10 mouse cellular contexts compared by ENCODE assay signal in genomic region chr10:20382807-20383419, GRCm38 (mm10). TPM values are rescaled to one million over a fixed set of nuclear protein-coding genes. Genes with fewer than 3 reads are reported as not detected.
DNase-seq lines count a peak whose midpoint lies in the region; ATAC-seq and TF ChIP-seq lines count a peak whose summit lies in the region.
"Had no signal": no experiment of that assay in that cellular context is flagged by ENCODE, and none has a peak within 500 bp of the region (broad histone marks: within the 10 kb centered on the region; RNA-seq: fewer than 3 reads in every experiment).

No protein-coding gene starts in this region.

- H3K36me3 ChIP-seq in lung, embryonic 14.5 days (ENCODE audit: insufficient read depth): no peaks in the 10 kb centered on the region
- H3K36me3 ChIP-seq in embryonic facial prominence, embryonic 11.5 days (replicated peaks; ENCODE audit: control insufficient read depth, insufficient read depth, low read depth, low read length): no peaks in the 10 kb centered on the region
- H3K36me3 ChIP-seq in hindbrain, embryonic 14.5 days (replicated peaks; ENCODE audit: control insufficient read depth, insufficient read depth): no peaks in the 10 kb centered on the region
- H3K36me3 ChIP-seq in neural tube, embryonic 14.5 days (ENCODE audit: control insufficient read depth, insufficient read depth, low read length): no peaks in the 10 kb centered on the region
- no peaks in the 10 kb centered on the region for H3K36me3 ChIP-seq in liver, postnatal 0 days (replicated peaks; ENCODE audit: insufficient read depth, low read length)
- H3K36me3 ChIP-seq: liver, embryonic 13.5 days had no signal

- no peaks in the 10 kb centered on the region for H3K27me3 ChIP-seq in lung, embryonic 14.5 days (ENCODE audit: insufficient read depth, low read length)
- H3K27me3 ChIP-seq in embryonic facial prominence, embryonic 11.5 days (ENCODE audit: control insufficient read depth, insufficient read depth, low read length): no peaks in the 10 kb centered on the region
- no peaks in the 10 kb centered on the region for H3K27me3 ChIP-seq in hindbrain, embryonic 14.5 days (ENCODE audit: control insufficient read depth, insufficient read depth, low read length)
- H3K27me3 ChIP-seq in neural tube, embryonic 14.5 days (ENCODE audit: control insufficient read depth, insufficient read depth, low read length): no peaks in the 10 kb centered on the region
- no peaks in the 10 kb centered on the region for H3K27me3 ChIP-seq in liver, postnatal 0 days (ENCODE audit: insufficient read depth, low read length)
- H3K27me3 ChIP-seq: liver, embryonic 13.5 days had no signal

- no peaks in the 10 kb centered on the region; the same call in 1 of the 2 replicates for H3K4me1 ChIP-seq in lung, embryonic 14.5 days (ENCODE audit: insufficient read depth)
- H3K4me1 ChIP-seq in embryonic facial prominence, embryonic 11.5 days (ENCODE audit: control insufficient read depth, insufficient read depth, low read length): no peaks in the 10 kb centered on the region
- peaks cover 9% of the 10 kb centered on the region for H3K4me1 ChIP-seq in hindbrain, embryonic 14.5 days (replicated peaks; ENCODE audit: control insufficient read depth, insufficient read depth, low read length)
- no peaks in the 10 kb centered on the region for H3K4me1 ChIP-seq in neural tube, embryonic 14.5 days (ENCODE audit: control insufficient read depth, insufficient read depth, low read length)
- no peaks in the 10 kb centered on the region for H3K4me1 ChIP-seq in liver, postnatal 0 days (ENCODE audit: insufficient read depth)
- H3K4me1 ChIP-seq: liver, embryonic 13.5 days had no signal

- H3K4me2 ChIP-seq in lung, embryonic 14.5 days: no peak overlapping the region
- H3K4me2 ChIP-seq in embryonic facial prominence, embryonic 11.5 days (ENCODE audit: low read depth, low read length): no peak overlapping the region
- no peak overlapping the region for H3K4me2 ChIP-seq in hindbrain, embryonic 14.5 days (replicated peaks)
- H3K4me2 ChIP-seq in neural tube, embryonic 14.5 days (ENCODE audit: low read depth, low read length): no peak overlapping the region
- no peak overlapping the region for H3K4me2 ChIP-seq in liver, postnatal 0 days (ENCODE audit: low read depth, low read length)
- H3K4me2 ChIP-seq: heart, embryonic 11.5 days; liver, embryonic 13.5 days had no signal

- no peak for TF ChIP-seq EP300 in liver, postnatal 0 days (IDR thresholded peaks at IDR 0.05; ENCODE audit: low read depth)

- no peaks in the 10 kb centered on the region for H3K9me3 ChIP-seq in lung, embryonic 14.5 days (ENCODE audit: low read depth, low read length)
- H3K9me3 ChIP-seq in embryonic facial prominence, embryonic 11.5 days (replicated peaks; ENCODE audit: control insufficient read depth, low read length): no peaks in the 10 kb centered on the region
- no peaks in the 10 kb centered on the region for H3K9me3 ChIP-seq in hindbrain, embryonic 14.5 days (ENCODE audit: control insufficient read depth, low read length)
- no peaks in the 10 kb centered on the region for H3K9me3 ChIP-seq in neural tube, embryonic 14.5 days (ENCODE audit: control insufficient read depth, low read length)
- no peaks in the 10 kb centered on the region for H3K9me3 ChIP-seq in liver, postnatal 0 days (ENCODE audit: low read length)
- H3K9me3 ChIP-seq: liver, embryonic 13.5 days had no signal

- DNase-seq in lung, embryonic 14.5 days: peak; percentile 13
- no peak for DNase-seq in lung, postnatal 36 days
- peak; percentile 41 for DNase-seq in embryonic facial prominence, embryonic 11.5 days (ENCODE audit: low spot score)
- DNase-seq in hindbrain, embryonic 14.5 days (ENCODE audit: low spot score): peak; percentile 28
- DNase-seq in liver, postnatal 0 days: no peak
- DNase-seq: cerebellum, adult 2 months; liver, embryonic 13.5 days had no signal

- WGBS in lung, embryonic 14.5 days: 72% methylated on average over 6 of the region's 6 CpGs
- 76% methylated on average over 6 of the region's 6 CpGs for WGBS in embryonic facial prominence, embryonic 11.5 days
- WGBS in hindbrain, embryonic 14.5 days: 65% methylated on average over 6 of the region's 6 CpGs
- WGBS in neural tube, embryonic 14.5 days: 75% methylated on average over 6 of the region's 6 CpGs
- 77% methylated on average over 6 of the region's 6 CpGs for WGBS in liver, postnatal 0 days (ENCODE audit: insufficient replicate concordance)

- ATAC-seq in lung, embryonic 14.5 days (ENCODE audit: insufficient read depth): no peak
- no peak for ATAC-seq in embryonic facial prominence, embryonic 11.5 days (replicated peaks; ENCODE audit: insufficient number of reproducible peaks, low FRiP score, low TSS enrichment, low read depth)
- ATAC-seq in hindbrain, embryonic 14.5 days (ENCODE audit: low FRiP score): peak; percentile 82; the same call in 1 of the 2 replicates
- peak; percentile 82 for ATAC-seq in neural tube, embryonic 14.5 days (ENCODE audit: low read depth)
- no peak for ATAC-seq in cerebellum, adult (ENCODE audit: insufficient number of reproducible peaks, low FRiP score, low TSS enrichment)
- no peak for ATAC-seq in liver, postnatal 0 days

- H3K27ac ChIP-seq in lung, embryonic 14.5 days (ENCODE audit: low read depth): no peak overlapping the region
- H3K27ac ChIP-seq in embryonic facial prominence, embryonic 11.5 days (replicated peaks; ENCODE audit: low read depth, low read length): no peak overlapping the region
- H3K27ac ChIP-seq in hindbrain, embryonic 14.5 days: no peak overlapping the region
- no peak overlapping the region for H3K27ac ChIP-seq in neural tube, embryonic 14.5 days (ENCODE audit: low read depth, low read length)
- H3K27ac ChIP-seq in liver, postnatal 0 days (ENCODE audit: low read depth): no peak overlapping the region
- H3K27ac ChIP-seq: liver, embryonic 13.5 days had no signal

- H3K9ac ChIP-seq in lung, embryonic 14.5 days: no peak overlapping the region
- H3K9ac ChIP-seq in embryonic facial prominence, embryonic 11.5 days (replicated peaks; ENCODE audit: low read length): no peak overlapping the region
- H3K9ac ChIP-seq in hindbrain, embryonic 14.5 days: no peak overlapping the region
- H3K9ac ChIP-seq in neural tube, embryonic 14.5 days (replicated peaks; ENCODE audit: low read depth, low read length): no peak overlapping the region
- H3K9ac ChIP-seq in liver, postnatal 0 days (replicated peaks): no peak overlapping the region
- H3K9ac ChIP-seq: liver, embryonic 13.5 days had no signal

- no peak overlapping the region for H3K4me3 ChIP-seq in lung, embryonic 14.5 days (ENCODE audit: low read depth, low read length)
- no peak overlapping the region for H3K4me3 ChIP-seq in embryonic facial prominence, embryonic 11.5 days (ENCODE audit: low read depth, low read length)
- no peak overlapping the region for H3K4me3 ChIP-seq in hindbrain, embryonic 14.5 days (replicated peaks; ENCODE audit: low read length)
- no peak overlapping the region for H3K4me3 ChIP-seq in neural tube, embryonic 14.5 days (ENCODE audit: low read depth, low read length)
- no peak overlapping the region for H3K4me3 ChIP-seq in liver, postnatal 0 days (ENCODE audit: low read depth, low read length)
- H3K4me3 ChIP-seq: liver, embryonic 13.5 days had no signal

- TF ChIP-seq CTCF in lung, embryonic 14.5 days (IDR thresholded peaks at IDR 0.05; ENCODE audit: low read depth): no peak
- no peak for TF ChIP-seq CTCF in liver, postnatal 0 days (IDR thresholded peaks at IDR 0.05; ENCODE audit: low read depth)

RNA-seq across cellular contexts. Expression of gene Mtfr2, which starts 35.3 kb away (rescaled TPM):
- polyA plus RNA-seq in lung, embryonic 14.5 days (2014; fragmentation: Nextera tagmentation; extraction: Ambion mirVana): 3.2 and 4.9 TPM in 2 replicates
- polyA plus RNA-seq in embryonic facial prominence, embryonic 11.5 days (2014; fragmentation: Nextera tagmentation; extraction: Ambion mirVana): 1.4 and 3.7 TPM in 2 replicates
- 0.31 and 0.38 TPM in 2 replicates for polyA plus RNA-seq in hindbrain, embryonic 14.5 days (2014; fragmentation: Nextera tagmentation; extraction: Ambion mirVana)
- polyA plus RNA-seq in neural tube, embryonic 14.5 days (2014; fragmentation: Nextera tagmentation; extraction: Ambion mirVana): 0.28 and 0.40 TPM in 2 replicates
- 1.3 and 1.5 TPM in 2 replicates for polyA plus RNA-seq in liver, postnatal 0 days (2015; fragmentation: Nextera tagmentation; extraction: Ambion mirVana)

Comparison
In these comparisons a context has a peak if more than half of its experiments do, and no peak if none do; other contexts are left out.
1. DNase-seq: peak in lung, embryonic 14.5 days (single experiment), embryonic facial prominence, embryonic 11.5 days (single experiment) and hindbrain, embryonic 14.5 days (single experiment); none in lung, postnatal 36 days (single experiment) and liver, postnatal 0 days (single experiment).
2. ATAC-seq: peak in hindbrain, embryonic 14.5 days (single experiment) and neural tube, embryonic 14.5 days (single experiment); none in lung, embryonic 14.5 days (single experiment), embryonic facial prominence, embryonic 11.5 days (single experiment), cerebellum, adult (single experiment) and liver, postnatal 0 days (single experiment).